ENCODE assay signal across 8 mouse cellular contexts in genomic region chr7:100279803-100280202, GRCm38 (mm10). TPM values are rescaled to one million over a fixed set of nuclear protein-coding genes. Genes with fewer than 3 reads are reported as not detected.
A peak's percentile ranks its signal among the peaks of the same experiment; 100 is the strongest.
DNase-seq lines count a peak whose midpoint lies in the region; ATAC-seq and TF ChIP-seq lines count a peak whose summit lies in the region.

No protein-coding gene starts in this region.

- no peaks in the 10 kb centered on the region for H3K9me3 ChIP-seq in MEL (replicated peaks; ENCODE audit: insufficient read depth, low read length)
- H3K9me3 ChIP-seq in stomach, postnatal 0 days (ENCODE audit: control insufficient read depth, low read length), result no peaks in the 10 kb centered on the region

- no peaks in the 10 kb centered on the region for H3K4me1 ChIP-seq in MEL (ENCODE audit: control insufficient read depth in 1 of 2, insufficient read depth in 2 of 2, low read length in 2 of 2)
- H3K4me1 ChIP-seq in stomach, postnatal 0 days (replicated peaks; ENCODE audit: control insufficient read depth, insufficient read depth), result no peaks in the 10 kb centered on the region

- peak; percentile 89 for TF ChIP-seq RAD21 in MEL (IDR thresholded peaks at IDR 0.05; ENCODE audit: low read depth, low read length)

- H3K27ac ChIP-seq in left cerebral cortex, adult 2 months, result no peak overlapping the region
- no peak overlapping the region for H3K27ac ChIP-seq in MEL (ENCODE audit: control insufficient read depth, low read depth, low read length)
- no peak overlapping the region for H3K27ac ChIP-seq in stomach, postnatal 0 days (replicated peaks)

- TF ChIP-seq POLR2A in MEL (IDR thresholded peaks at IDR 0.05; ENCODE audit: control insufficient read depth in 1 of 2, insufficient read depth in 1 of 2, low read depth in 1 of 2, low read length in 2 of 2, poor library complexity in 1 of 2), result no peak

- TF ChIP-seq CTCF in left cerebral cortex, adult 2 months (IDR thresholded peaks at IDR 0.05), result peak; percentile 93
- TF ChIP-seq CTCF in MEL (IDR thresholded peaks at IDR 0.05 in 2 of 3, conservative IDR thresholded peaks at IDR 0.05 in 1 of 3; ENCODE audit: control insufficient read depth in 1 of 3, insufficient read depth in 1 of 3, low read depth in 2 of 3, low read length in 3 of 3, poor library complexity in 1 of 3, severe bottlenecking in 1 of 3), result peak; percentile 31 to 82 (median 68)
- peak; percentile 98 for TF ChIP-seq CTCF in stomach, postnatal 0 days (IDR thresholded peaks at IDR 0.05; ENCODE audit: low read depth)

- no peaks in the 10 kb centered on the region for H3K79me2 ChIP-seq in MEL (ENCODE audit: control insufficient read depth, insufficient read depth, low read length, poor library complexity)

- TF ChIP-seq EP300 in MEL (IDR thresholded peaks at IDR 0.05; ENCODE audit: low read depth in 1 of 2, low read length in 2 of 2), result no peak
- TF ChIP-seq EP300 in stomach, postnatal 0 days (optimal IDR thresholded peaks at IDR 0.05), result no peak

- 0% methylated on average over 1 of the region's 1 CpGs for WGBS in stomach, postnatal 0 days

- intact Hi-C loops in left cerebral cortex, adult 2 months (cut with DNase I), result loop anchor here (1.0 kb wide), 1 partner anchor 45 kb away; no protein-coding TSS in a partner anchor

- H3K27me3 ChIP-seq in MEL (ENCODE audit: control insufficient read depth in 1 of 2, insufficient read depth in 2 of 2, low read length in 2 of 2), result peaks cover 0 to 2% of the 10 kb centered on the region in 2 experiments; a peak in 2 of 4 replicates
- no peaks in the 10 kb centered on the region for H3K27me3 ChIP-seq in stomach, postnatal 0 days (ENCODE audit: control insufficient read depth, insufficient read depth, low read length)

- H3K4me3 ChIP-seq in left cerebral cortex, adult 2 months, result no peak overlapping the region
- no peak overlapping the region for H3K4me3 ChIP-seq in MEL (ENCODE audit: control insufficient read depth in 1 of 2, insufficient read depth in 1 of 2, low read depth in 2 of 2, low read length in 2 of 2)
- H3K4me3 ChIP-seq in stomach, postnatal 0 days (ENCODE audit: low read depth, low read length), result no peak overlapping the region

- no peaks in the 10 kb centered on the region for H3K36me3 ChIP-seq in MEL (ENCODE audit: control insufficient read depth in 1 of 2, insufficient read depth in 2 of 2, low read length in 2 of 2)
- H3K36me3 ChIP-seq in stomach, postnatal 0 days (ENCODE audit: control insufficient read depth, insufficient read depth, low read length), result no peaks in the 10 kb centered on the region

- DNase-seq in adrenal gland, adult (ENCODE audit: inconsistent age in 2 of 2, low spot score in 1 of 2), result peak; percentile 23 to 79
- DNase-seq in adrenal gland, postnatal 4 days (ENCODE audit: low spot score in 2 of 2), result no peak
- DNase-seq in left cerebral cortex, adult 2 months (ENCODE audit: extremely low spot score in 1 of 2, low spot score in 2 of 2), result no peak
- DNase-seq in left cerebral cortex, adult 8-10 months (ENCODE audit: low spot score in 2 of 2), result no peak
- DNase-seq in MEL (ENCODE audit: low read depth, low spot score), result peak; percentile 78
- peak; percentile 88 for DNase-seq in embryo, embryonic 10.5 days (ENCODE audit: low spot score)
- peak; percentile 46 for DNase-seq in layer of hippocampus, adult 9-10 months (ENCODE audit: low spot score)
- DNase-seq in stomach, postnatal 0 days (ENCODE audit: low spot score), result peak; percentile 50

- no peak overlapping the region for H3K4me2 ChIP-seq in stomach, postnatal 0 days (replicated peaks; ENCODE audit: low read depth)

- no peak for ATAC-seq in stomach, postnatal 0 days (ENCODE audit: low FRiP score, low TSS enrichment)

- H3K9ac ChIP-seq in MEL (ENCODE audit: control insufficient read depth, low read depth, low read length, poor library complexity, severe bottlenecking), result no peak overlapping the region
- H3K9ac ChIP-seq in stomach, postnatal 0 days (ENCODE audit: low read length), result no peak overlapping the region

TF ChIP-seq in MEL, 35 proteins besides CTCF, POLR2A, EP300 and RAD21:
- no peak for TF ChIP-seq ELF1 (IDR thresholded peaks at IDR 0.05; ENCODE audit: low read depth, low read length)
- TF ChIP-seq POLR2AphosphoS5 (IDR thresholded peaks at IDR 0.05; ENCODE audit: borderline replicate concordance, low read depth, low read length), result no peak
- no peak for TF ChIP-seq POLR2AphosphoS2 (IDR thresholded peaks at IDR 0.05; ENCODE audit: low read length)
- TF ChIP-seq JUND (IDR thresholded peaks at IDR 0.05; ENCODE audit: low read depth, low read length), result no peak
- no peak for TF ChIP-seq ETS1 (IDR thresholded peaks at IDR 0.05; ENCODE audit: low read depth, low read length)
- TF ChIP-seq HCFC1 (IDR thresholded peaks at IDR 0.05; ENCODE audit: low read depth, low read length), result no peak
- peak; percentile 77 for TF ChIP-seq SMC3 (IDR thresholded peaks at IDR 0.05; ENCODE audit: low read depth, low read length)
- peak; percentile 80 for TF ChIP-seq ZC3H11A (IDR thresholded peaks at IDR 0.05; ENCODE audit: low read depth, low read length)
- TF ChIP-seq ZMIZ1 (IDR thresholded peaks at IDR 0.05; ENCODE audit: low read depth, low read length), result no peak
- no peak for TF ChIP-seq MAZ (IDR thresholded peaks at IDR 0.05; ENCODE audit: low read depth, low read length)
- no peak for TF ChIP-seq CHD1 (IDR thresholded peaks at IDR 0.05; ENCODE audit: low read depth, low read length)
TF ChIP-seq in MEL: peak in this region for 2.

RNA-seq across cellular contexts. Expression of gene P4ha3, which starts 5.5 kb away (rescaled TPM):
- total RNA-seq in adrenal gland, postnatal 4 days (2021), result 1 to 10 TPM; 5.1 to 6.0 TPM
- 1 to 10 TPM; 6.5 to 8.5 TPM for total RNA-seq in left cerebral cortex, adult 2 months (2021)
- 1 to 10 TPM; 4.4 to 8.6 (median 6.8) TPM for total RNA-seq in left cerebral cortex, adult 8-10 months (2022)
- 0.35 and 0.39 TPM in 2 replicates for total RNA-seq in MEL (2012; rRNA removed)
- not detected for polyA plus RNA-seq in MEL (2012; ENCODE audit: insufficient read depth in 1 of 2, insufficient read length in 2 of 2, low read depth in 1 of 2, low replicate concordance in 2 of 2, missing spikeins in 1 of 2)
- polyA plus RNA-seq in stomach, postnatal 0 days (2015; fragmentation: Nextera tagmentation; extraction: Ambion mirVana), result 1.2 and 1.4 TPM in 2 replicates

RNA-seq across cellular contexts. Expression of gene Pgm2l1, which starts 52.6 kb away (rescaled TPM):
- 10 to 100 TPM in 1 of 2 experiments, 1 to 10 TPM in 1; 7.9 to 11.5 TPM for total RNA-seq in adrenal gland, postnatal 4 days (2021)
- total RNA-seq in left cerebral cortex, adult 2 months (2021), result 100 to 1,000 TPM; 278 to 282 TPM
- total RNA-seq in left cerebral cortex, adult 8-10 months (2022), result 100 to 1,000 TPM; 218 to 244 (median 229) TPM
- 4.4 and 5.7 TPM in 2 replicates for total RNA-seq in MEL (2012; rRNA removed)
- 10 to 100 TPM in 1 of 2 experiments, not detected in 1; 10.5 TPM for polyA plus RNA-seq in MEL (2012; ENCODE audit: insufficient read depth in 1 of 2, insufficient read length in 2 of 2, low read depth in 1 of 2, low replicate concordance in 2 of 2, missing spikeins in 1 of 2)
- polyA plus RNA-seq in stomach, postnatal 0 days (2015; fragmentation: Nextera tagmentation; extraction: Ambion mirVana), result 0.90 and 1.0 TPM in 2 replicates

Comparison
In these comparisons a context has a peak if more than half of its experiments do, and no peak if none do; other contexts are left out.
1. DNase-seq: peak in adrenal gland, adult (2 of 2), MEL (single experiment), embryo, embryonic 10.5 days (single experiment), layer of hippocampus, adult 9-10 months (single experiment) and stomach, postnatal 0 days (single experiment); none in adrenal gland, postnatal 4 days (0 of 2), left cerebral cortex, adult 2 months (0 of 2) and left cerebral cortex, adult 8-10 months (0 of 2).
2. RNA of gene Pgm2l1, which starts 52.6 kb away (total RNA-seq): 278 to 282 TPM in left cerebral cortex, adult 2 months and 218 to 244 TPM in left cerebral cortex, adult 8-10 months; 7.9 to 11.5 TPM in adrenal gland, postnatal 4 days and 4.4 to 5.7 TPM in MEL; every median in the first group is over 10 times any median in the second.
3. Peak in every context shown above with its lines, with median percentiles within 50 percentile points of each other: CTCF ChIP-seq.